Comparison of ENCODE assay signal across 8 mouse cellular contexts in genomic region chr4:130878273-130879047, GRCm38 (mm10). TPM values are rescaled to one million over a fixed set of nuclear protein-coding genes. Genes with fewer than 3 reads are reported as not detected.
DNase-seq lines count a peak whose midpoint lies in the region; ATAC-seq lines count a peak whose summit lies in the region.

No protein-coding gene starts in this region.

- peak; percentile 88 for ATAC-seq in common myeloid progenitor, adult 5-6 weeks (replicated peaks; ENCODE audit: low read depth, poor library complexity, severe bottlenecking)
- peak; percentile 65 for ATAC-seq in inflammation-experienced regulatory T-cells, adult 6 months

- DNase-seq in ZHBTc4 (ENCODE audit: low read depth, low spot score) = peak; percentile 92
- peak; percentile 86 for DNase-seq in gastrocnemius, postnatal 14 days
- DNase-seq in left cerebral cortex, postnatal 10 days (ENCODE audit: extremely low spot score in 1 of 2, low spot score in 2 of 2) = peak; percentile 92 to 93
- DNase-seq in mesoderm, embryonic 11.5 days (ENCODE audit: low read depth, low spot score) = peak; percentile 93
- peak; percentile 89 for DNase-seq in right cerebral cortex, postnatal 25 days
- DNase-seq in urinary bladder, postnatal 36 days (ENCODE audit: low spot score in 2 of 2) = peak; percentile 79 to 86

- intact Hi-C loops in gastrocnemius, postnatal 14 days (cut with DNase I; ENCODE audit: low total_unique reads) = loop anchor here (5.0 kb wide), 1 partner anchor 86 kb away; the partner anchor contains the start of gene Sdc3
- intact Hi-C loops in left cerebral cortex, postnatal 10 days (cut with DNase I) = loop anchor here (1.0 kb wide), 2 partner anchors 88 to 91 kb away; no protein-coding TSS in a partner anchor

RNA-seq across cellular contexts. Expression of gene Laptm5, which starts 34.5 kb away (rescaled TPM):
- 106 and 110 TPM in 2 replicates for total RNA-seq in common myeloid progenitor, adult 5-6 weeks (2017)
- total RNA-seq in gastrocnemius, postnatal 14 days (2021) = 1 to 10 TPM; 8.0 to 8.1 TPM
- polyA plus RNA-seq in inflammation-experienced regulatory T-cells, adult 6 months (2017; shearing (Covaris generic)) = 1,000 to 10,000 TPM; 1,760 to 2,043 (median 1,985) TPM
- total RNA-seq in left cerebral cortex, postnatal 10 days (2021) = 10 to 100 TPM; 30.9 to 31.2 TPM

Comparison
In these comparisons a context has a peak if more than half of its experiments do, and no peak if none do; other contexts are left out.
1. Peak in every context shown above with its lines: DNase-seq and ATAC-seq.